Mouse (Mus musculus): ENCODE data around the gene Zfp64.

Zfp64 gene

GRCm38 (mm10) chr2:168959339-168959885, 4.0 kb upstream of the Zfp64 start:
- in situ Hi-C loops (cut with MboI; ENCODE audit: unreplicated experiment in 2 of 2) = loop anchor here (10.0 to 25.0 kb wide), 4 partner anchors 847 to 1395 kb away; no protein-coding TSS in a partner anchor

- in situ Hi-C loops (cut with MboI; ENCODE audit: unreplicated experiment in 2 of 2) = loop anchor here (10.0 to 25.0 kb wide), 4 partner anchors 844 to 1399 kb away; no protein-coding TSS in a partner anchor
Measured at GRCm38 (mm10) chr2:168955850-168956346, 511 bp upstream of the Zfp64 start.

GRCm38 (mm10) chr2:168954376-168954775, 1.0 kb downstream of the Zfp64 start:
- in situ Hi-C loops (cut with MboI; ENCODE audit: unreplicated experiment in 2 of 2) = loop anchor here (10.0 to 25.0 kb wide), 4 partner anchors 842 to 1400 kb away; no protein-coding TSS in a partner anchor

- in situ Hi-C loops (cut with MboI; ENCODE audit: unreplicated experiment in 2 of 2) = loop anchor here (25.0 kb wide), 2 partner anchors 686 to 836 kb away; no protein-coding TSS in a partner anchor
Measured at GRCm38 (mm10) chr2:168948506-168948905, 6.9 kb downstream of the Zfp64 start.

GRCm38 (mm10) chr2:168947663-168948062, 7.7 kb downstream of the Zfp64 start:
- in situ Hi-C loops (cut with MboI; ENCODE audit: unreplicated experiment in 2 of 2) = loop anchor here (25.0 kb wide), 2 partner anchors 685 to 835 kb away; no protein-coding TSS in a partner anchor

DNA sequence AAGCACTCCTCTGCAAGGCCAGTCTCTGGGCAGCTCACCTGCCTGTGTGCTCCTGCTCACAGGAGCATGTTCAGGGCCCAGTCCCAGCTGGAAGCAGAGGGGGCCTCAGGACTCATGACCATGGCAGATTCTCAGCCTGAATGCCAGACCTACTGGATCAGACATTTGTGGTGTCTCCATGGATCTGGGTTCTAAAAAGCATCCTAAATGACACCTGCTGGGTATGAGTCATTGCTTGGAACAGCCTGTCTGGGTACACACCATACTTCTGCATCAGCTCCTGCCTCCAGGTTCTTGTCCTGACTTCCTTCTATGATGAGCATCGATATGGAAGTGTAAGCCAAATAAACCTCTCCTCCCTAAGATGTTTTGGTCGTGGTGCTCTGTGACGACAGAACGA, 11.4 kb downstream of the Zfp64 start:
- in situ Hi-C loops (cut with MboI; ENCODE audit: unreplicated experiment in 2 of 2) = loop anchor here (25.0 kb wide), 2 partner anchors 682 to 832 kb away; no protein-coding TSS in a partner anchor

DNA sequence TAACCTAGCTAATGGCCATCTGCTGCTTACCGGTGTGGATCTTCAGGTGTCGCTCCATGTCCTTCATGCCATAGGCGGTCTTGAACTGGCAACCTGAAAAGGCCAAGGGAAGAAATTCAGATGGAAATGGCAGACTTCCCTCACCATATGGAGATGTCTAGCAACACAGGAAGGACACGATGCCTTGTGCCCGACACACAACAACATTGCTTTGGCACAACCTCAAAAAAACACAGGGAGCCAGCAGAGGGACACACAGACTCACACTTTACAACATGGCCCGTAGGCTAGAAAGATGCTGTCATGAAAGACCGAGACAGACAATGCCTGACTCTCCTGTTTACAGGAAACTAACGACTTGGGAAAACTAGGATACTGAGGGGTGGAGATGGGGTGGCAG, 15.4 kb downstream of the Zfp64 start:
- in situ Hi-C loops (cut with MboI; ENCODE audit: unreplicated experiment in 2 of 2) = loop anchor here (25.0 kb wide), 2 partner anchors 678 to 828 kb away; no protein-coding TSS in a partner anchor

- in situ Hi-C loops (cut with MboI; ENCODE audit: unreplicated experiment in 2 of 2) = loop anchor here (25.0 kb wide), 2 partner anchors 677 to 827 kb away; no protein-coding TSS in a partner anchor
Measured at GRCm38 (mm10) chr2:168939261-168939933, 16.0 kb downstream of the Zfp64 start.

- in situ Hi-C loops (cut with MboI; ENCODE audit: unreplicated experiment in 2 of 2) = loop anchor here (25.0 kb wide), 2 partner anchors 675 to 825 kb away; no protein-coding TSS in a partner anchor
Measured at GRCm38 (mm10) chr2:168936896-168937295, 18.5 kb downstream of the Zfp64 start.

DNA sequence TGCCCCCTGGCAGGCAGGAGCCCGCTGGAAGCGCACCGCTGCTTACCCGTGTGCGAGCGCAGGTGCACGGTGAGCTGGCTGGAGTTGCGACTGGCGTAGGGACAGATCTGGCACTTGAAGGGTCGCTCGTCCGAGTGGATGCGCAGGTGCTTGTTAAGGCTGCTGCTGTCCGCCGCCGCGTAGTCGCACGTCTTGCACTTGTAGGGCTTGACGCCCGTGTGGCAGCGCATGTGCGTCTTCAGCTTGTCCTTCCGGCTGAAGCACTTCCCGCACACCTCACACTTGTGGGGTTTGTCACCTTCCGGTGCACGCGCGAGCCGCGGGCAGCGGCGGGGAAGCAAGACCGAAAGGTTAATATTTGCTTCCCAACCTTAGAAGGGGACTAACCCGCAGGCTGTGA, 20.2 kb downstream of the Zfp64 start:
- in situ Hi-C loops (cut with MboI; ENCODE audit: unreplicated experiment in 2 of 2) = loop anchor here (25.0 kb wide), 2 partner anchors 673 to 823 kb away; no protein-coding TSS in a partner anchor

- in situ Hi-C loops (cut with MboI; ENCODE audit: unreplicated experiment in 2 of 2) = loop anchor here (25.0 kb wide), 2 partner anchors 669 to 819 kb away; no protein-coding TSS in a partner anchor
Measured at GRCm38 (mm10) chr2:168931686-168932085, 23.7 kb downstream of the Zfp64 start.

- in situ Hi-C loops (cut with MboI; ENCODE audit: unreplicated experiment in 2 of 2) = loop anchor here (25.0 kb wide), 2 partner anchors 667 to 817 kb away; no protein-coding TSS in a partner anchor
Measured at GRCm38 (mm10) chr2:168929691-168930090, 25.7 kb downstream of the Zfp64 start.

- in situ Hi-C loops (cut with MboI; ENCODE audit: unreplicated experiment in 2 of 2) = loop anchor here (25.0 kb wide), 2 partner anchors 665 to 815 kb away; no protein-coding TSS in a partner anchor
Measured at GRCm38 (mm10) chr2:168927401-168927800, 28.0 kb downstream of the Zfp64 start.

DNA sequence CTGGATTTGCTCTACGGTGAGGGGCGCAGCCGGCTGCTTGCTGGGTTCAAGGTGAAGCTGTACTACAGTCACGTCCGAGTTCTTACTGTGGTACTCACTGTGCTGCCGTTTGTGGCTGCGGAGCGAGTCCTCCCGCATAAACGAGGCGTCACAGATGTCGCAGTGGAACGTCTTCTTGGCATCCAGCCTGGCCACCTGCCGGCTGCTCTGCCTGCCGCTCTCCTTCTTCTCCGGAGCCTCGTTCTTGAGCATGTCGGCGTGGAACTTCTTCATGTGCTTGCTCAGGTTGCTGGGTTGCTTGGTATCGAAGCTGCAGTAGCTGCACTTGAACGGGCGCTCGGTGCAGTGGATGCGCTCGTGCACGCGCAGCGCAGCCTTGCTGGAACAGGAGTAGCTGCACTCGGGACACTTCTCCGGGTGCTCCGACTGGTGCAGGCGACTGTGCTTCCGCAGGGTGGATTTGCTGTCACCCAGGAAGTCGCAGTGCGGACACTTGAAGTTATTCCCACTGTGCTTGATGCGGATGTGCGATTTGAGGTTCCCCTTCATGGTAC, 29.1 kb downstream of the Zfp64 start:
- in situ Hi-C loops (cut with MboI; ENCODE audit: unreplicated experiment in 2 of 2) = loop anchor here (25.0 kb wide), 2 partner anchors 664 to 814 kb away; no protein-coding TSS in a partner anchor

DNA sequence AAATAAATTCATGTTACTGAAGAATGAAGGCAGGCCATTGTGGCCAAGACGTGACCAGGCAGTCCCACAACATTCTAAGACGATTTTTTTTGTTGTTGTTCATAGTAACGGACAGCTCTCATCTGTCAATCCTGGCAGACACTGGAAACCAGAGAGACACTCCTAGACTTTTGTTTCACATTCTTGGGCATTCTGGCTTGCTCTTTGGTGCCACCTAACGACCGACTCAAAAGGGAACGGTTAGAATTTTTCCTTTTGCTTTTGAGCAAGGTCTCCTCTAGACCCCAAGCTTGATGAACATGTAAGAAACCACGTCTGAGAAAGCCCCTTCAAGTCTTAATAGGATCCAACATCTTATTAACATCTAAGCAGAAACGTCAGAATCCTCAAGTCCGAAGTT, 31.7 kb downstream of the Zfp64 start:
- in situ Hi-C loops (cut with MboI; ENCODE audit: unreplicated experiment in 2 of 2) = no loop called here

DNA sequence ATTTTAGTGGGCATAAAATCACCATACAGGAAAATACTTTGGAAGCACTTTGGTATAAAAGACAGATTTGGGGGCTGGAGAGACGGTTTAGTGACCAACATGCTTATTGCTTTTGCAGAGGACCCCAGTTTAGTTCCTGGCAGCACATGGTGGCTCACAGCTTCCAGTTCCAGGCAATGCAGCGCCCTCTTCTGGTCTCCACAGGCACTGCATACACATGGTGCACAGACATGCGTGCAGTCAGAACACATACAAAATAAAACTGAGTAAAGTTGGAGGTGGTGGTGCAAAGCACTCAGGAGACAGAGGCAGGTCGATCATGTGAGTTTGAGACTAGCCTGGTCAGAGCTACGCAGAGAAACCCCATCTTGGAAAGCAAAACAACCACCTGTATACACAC, 32.9 kb downstream of the Zfp64 start:
- in situ Hi-C loops (cut with MboI; ENCODE audit: unreplicated experiment in 2 of 2) = no loop called here

GRCm38 (mm10) chr2:168920007-168920406, 35.4 kb downstream of the Zfp64 start:
- in situ Hi-C loops (cut with MboI; ENCODE audit: unreplicated experiment in 2 of 2) = no loop called here

DNA sequence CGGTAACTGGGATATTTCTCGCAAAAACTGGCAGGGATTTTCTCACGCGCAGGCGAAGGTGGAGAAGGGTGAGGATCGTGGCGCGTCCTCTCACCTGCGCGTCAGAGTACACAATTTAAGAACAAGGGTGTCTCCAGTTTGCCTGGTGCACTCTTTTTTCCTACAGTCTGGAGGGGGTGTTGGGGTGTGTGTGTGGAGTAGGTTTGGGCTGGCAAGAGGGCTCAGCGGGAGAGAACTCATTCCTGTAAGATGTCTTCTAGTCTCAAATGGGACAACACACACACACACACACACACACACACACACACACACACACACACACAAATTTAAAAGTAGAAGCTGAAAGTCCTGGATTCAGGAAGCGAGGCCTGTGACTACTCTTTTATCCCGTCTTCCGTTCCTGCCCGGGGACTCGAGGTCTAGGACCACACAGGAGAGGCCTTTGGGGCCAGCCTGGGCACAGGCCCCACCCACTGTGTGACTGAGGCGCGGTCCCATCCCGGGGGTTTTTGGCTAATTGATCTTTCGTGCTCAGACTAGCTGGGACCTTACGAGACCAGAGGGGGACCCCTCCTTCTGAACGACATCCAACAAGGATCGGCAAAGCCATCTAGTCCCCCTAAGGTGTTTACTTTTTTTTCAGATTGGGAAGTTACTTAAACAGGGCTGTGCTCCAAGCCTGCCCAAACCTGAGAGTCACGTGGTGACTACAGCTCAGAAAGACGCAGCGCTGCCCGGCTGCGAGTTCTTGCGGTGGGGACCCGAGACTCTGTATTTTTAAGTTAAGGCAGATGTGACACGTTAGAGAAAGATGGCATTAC, 42.3 kb downstream of the Zfp64 start:
- in situ Hi-C loops (cut with MboI; ENCODE audit: unreplicated experiment in 2 of 2) = no loop called here

- in situ Hi-C loops (cut with MboI; ENCODE audit: unreplicated experiment in 2 of 2) = no loop called here
Measured at GRCm38 (mm10) chr2:168912051-168912891, 43.1 kb downstream of the Zfp64 start.
